Mouse (Mus musculus) thymus, adult 2 months (tissue): ENCODE data around the gene Dram1. TPM values are rescaled to one million over a fixed set of nuclear protein-coding genes. Genes with fewer than 3 reads are reported as not detected.

Source experiments
- DNase-seq: peaks from one replicate; pipeline ENCODE4 v3.0.0; 2021
- H3K27ac ChIP-seq: fragments of 200-500 bp; 2 replicates; pipeline ENCODE4 v1.5.1; 2012; ENCODE audit warnings: low read length, control low read depth; ENCODE audit not compliant: control insufficient read depth, insufficient read depth
- H3K27me3 ChIP-seq: fragments of 200-500 bp; 2 replicates; pipeline ENCODE4 v1.6.1; 2012; ENCODE audit warnings: mild to moderate bottlenecking, low read length, moderate library complexity, mixed read lengths; ENCODE audit not compliant: control insufficient read depth, insufficient read depth
- H3K36me3 ChIP-seq: fragments of 200-500 bp; 2 replicates; pipeline ENCODE4 v1.6.1; 2012; ENCODE audit warnings: mild to moderate bottlenecking, low read length, moderate library complexity; ENCODE audit not compliant: control insufficient read depth, insufficient read depth
- H3K4me1 ChIP-seq: fragments of 200-500 bp; replicated peaks from 2 replicates; pipeline ENCODE4 v1.6.1; 2012; ENCODE audit warnings: low read length; ENCODE audit not compliant: control insufficient read depth, insufficient read depth
- H3K4me3 ChIP-seq: fragments of 200-500 bp; 2 replicates; pipeline ENCODE4 v1.5.1; 2012; ENCODE audit warnings: mild to moderate bottlenecking, low read length, control low read depth, moderate library complexity; ENCODE audit not compliant: control insufficient read depth, insufficient read depth
- CTCF ChIP-seq: fragments of 200-500 bp; IDR thresholded peaks from 2 replicates; pipeline ENCODE4 v1.5.1; 2012; ENCODE audit warnings: mild to moderate bottlenecking, control low read depth, low read length, moderate library complexity, borderline replicate concordance; ENCODE audit not compliant: control insufficient read depth, poor library complexity, insufficient read depth; ENCODE audit errors: extremely low read depth
- POLR2A ChIP-seq: fragments of 200-500 bp; IDR thresholded peaks from 2 replicates; pipeline ENCODE4 v1.6.1; 2012; ENCODE audit warnings: mild to moderate bottlenecking, low read length, control low read depth, moderate library complexity; ENCODE audit not compliant: control insufficient read depth, poor library complexity, insufficient read depth; ENCODE audit errors: extremely low read depth
- WGBS: fragments of 180-500 bp; shearing (Covaris S2); methylation state at CpG from one replicate; pipeline ENCODE4 v1.1.7; 2018; 5-methylcytosine and 5-hydroxymethylcytosine counted together
- polyA plus RNA-seq: library from polyadenylated mRNA; depleted of rRNA; stranded (reverse); fragments of >200 nt; gene quantifications from 2 replicates; pipeline ENCODE4 v1.2.3, GENCODE M21; 2012

Gene Dram1
- polyA plus RNA-seq, 1 experiment: 24.9 TPM

- H3K27me3 ChIP-seq: no peaks in the 10 kb centered on the region
- no peak for DNase-seq
- no peaks in the 10 kb centered on the region for H3K4me1 ChIP-seq
- no peaks in the 10 kb centered on the region for H3K36me3 ChIP-seq
- 17% methylated on average over 5 of the region's 5 CpGs for WGBS
- no peak for TF ChIP-seq POLR2A
- TF ChIP-seq CTCF: no peak
- H3K4me3 ChIP-seq: no peak overlapping the region
- H3K27ac ChIP-seq: no peak overlapping the region
Measured at GRCm38 (mm10) chr10:88330695-88331094, 48.2 kb downstream of the Dram1 start.

- Histone ChIP-seq H3K27ac (no peak overlapping the region), H3K36me3 (no peaks in the 10 kb centered on the region), H3K4me1 (no peaks in the 10 kb centered on the region), H3K27me3 (no peaks in the 10 kb centered on the region), H3K4me3 (no peak overlapping the region)
- WGBS: 82% methylated on average over 4 of the region's 4 CpGs
- DNase-seq: no peak
- TF ChIP-seq CTCF: no peak
- no peak for TF ChIP-seq POLR2A
Measured at GRCm38 (mm10) chr10:88328056-88328450, 50.8 kb downstream of the Dram1 start.

DNA sequence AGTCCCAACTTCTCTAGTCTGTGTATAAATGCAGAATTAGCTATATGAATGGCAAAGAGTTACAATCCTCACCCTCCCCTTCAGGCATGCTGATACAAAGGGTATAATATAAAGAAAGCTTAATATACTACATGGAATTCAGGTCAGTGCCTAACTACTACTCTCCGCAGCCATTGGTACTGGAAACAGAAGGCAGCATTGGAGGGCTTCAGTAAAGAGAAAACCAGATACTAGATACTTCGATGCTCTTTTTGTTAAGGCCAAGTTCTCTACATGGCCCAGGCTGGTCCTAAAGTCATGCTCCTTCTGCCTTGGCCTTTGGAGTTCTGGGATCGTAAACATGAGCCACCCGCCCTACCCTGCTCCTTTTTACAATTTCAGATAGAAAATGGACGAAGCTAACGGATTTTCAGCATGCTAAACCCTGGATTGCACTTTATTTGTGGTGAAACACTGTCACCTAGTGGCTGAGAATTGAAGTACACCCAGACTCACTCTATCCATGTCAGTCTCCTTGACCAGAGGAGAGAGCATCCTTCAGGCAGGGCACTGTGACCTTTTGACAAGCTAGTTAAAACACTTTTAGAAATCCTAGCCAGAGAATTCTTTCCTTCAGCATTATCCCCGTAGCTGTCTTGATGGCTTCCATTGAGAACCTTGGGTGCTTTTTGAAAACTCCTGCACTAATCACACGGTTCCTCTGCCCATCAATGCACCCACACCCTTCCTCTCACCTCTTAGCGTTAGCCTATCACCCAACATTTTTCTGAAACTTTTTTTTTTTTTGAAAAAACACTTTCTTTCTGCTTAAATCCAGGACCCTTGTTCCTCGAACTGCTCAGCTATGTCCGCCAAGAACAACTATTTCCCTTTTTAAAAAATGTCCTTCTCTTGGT lies 51.5 kb downstream of the Dram1 start:
- Histone ChIP-seq H3K4me3 (no peak overlapping the region), H3K27me3 (no peaks in the 10 kb centered on the region), H3K27ac (no peak overlapping the region), H3K4me1 (no peaks in the 10 kb centered on the region), H3K36me3 (no peaks in the 10 kb centered on the region)
- WGBS: 53% methylated on average over 11 of the region's 11 CpGs
- TF ChIP-seq CTCF: no peak
- TF ChIP-seq POLR2A: no peak
- peak; percentile 67 for DNase-seq

DNA sequence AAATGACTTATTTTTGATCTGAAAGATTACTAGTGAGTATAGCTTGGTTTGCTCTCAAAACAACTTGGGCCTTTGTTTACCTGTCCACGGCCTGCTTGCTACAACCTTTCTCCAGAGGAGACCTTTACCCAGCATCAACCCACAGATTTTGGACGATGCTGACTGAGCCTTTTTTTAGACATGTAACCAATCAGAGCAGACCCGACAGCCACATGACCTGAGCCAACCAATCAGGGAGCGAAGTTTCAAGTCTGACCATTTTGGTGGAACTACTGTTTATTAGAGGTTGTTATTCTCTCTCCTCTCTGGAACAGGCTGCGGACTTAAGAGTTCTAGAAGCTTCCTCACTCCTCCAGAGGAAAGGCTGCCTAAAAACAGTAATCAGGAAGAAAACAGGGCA lies 57.1 kb downstream of the Dram1 start:
- WGBS: 92% methylated on average over 5 of the region's 5 CpGs
- no peaks in the 10 kb centered on the region for H3K27me3 ChIP-seq
- TF ChIP-seq POLR2A (no peak), CTCF (no peak)
- H3K36me3 ChIP-seq: no peaks in the 10 kb centered on the region
- H3K27ac ChIP-seq: no peak overlapping the region
- DNase-seq: no peak
- no peaks in the 10 kb centered on the region for H3K4me1 ChIP-seq
- no peak overlapping the region for H3K4me3 ChIP-seq

DNA sequence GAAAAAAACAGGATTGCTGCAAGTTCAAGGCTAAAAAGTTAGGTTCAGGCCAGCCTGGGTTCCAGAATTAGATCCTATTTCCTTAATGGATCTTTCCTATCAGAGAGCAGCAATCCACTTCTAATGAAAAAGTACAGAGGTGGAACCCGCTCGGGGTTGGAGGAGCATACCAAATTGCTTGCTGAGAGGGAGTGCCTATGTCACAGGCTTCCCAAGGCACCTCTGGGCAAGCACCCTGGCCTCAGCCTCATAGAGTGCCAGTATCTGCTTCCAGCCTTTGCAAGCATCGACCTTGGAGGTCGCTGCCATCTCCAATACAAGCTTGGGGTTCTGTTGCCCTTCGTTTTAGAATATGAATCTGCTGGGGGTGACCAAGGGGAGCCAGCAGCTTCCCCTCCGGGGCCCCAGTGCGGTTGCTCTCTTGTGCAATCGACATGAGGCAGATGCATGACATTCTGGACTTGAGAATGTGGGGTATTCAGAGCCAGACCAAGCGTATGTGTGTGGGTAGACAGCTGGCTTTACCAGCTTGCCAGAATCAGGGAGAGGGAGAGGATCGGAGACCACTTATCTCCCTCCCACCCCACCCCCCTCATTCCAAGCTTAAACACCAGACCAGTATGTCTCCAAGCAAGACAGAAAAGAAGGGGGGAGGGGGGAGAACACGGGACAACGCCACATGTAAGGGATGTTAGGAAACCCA lies 58.0 kb downstream of the Dram1 start:
- H3K4me3 ChIP-seq: no peak overlapping the region
- no peaks in the 10 kb centered on the region for H3K36me3 ChIP-seq
- 72% methylated on average over 12 of the region's 12 CpGs for WGBS
- DNase-seq: no peak
- H3K27me3 ChIP-seq: no peaks in the 10 kb centered on the region
- H3K4me1 ChIP-seq: no peaks in the 10 kb centered on the region
- no peak overlapping the region for H3K27ac ChIP-seq
- no peak for TF ChIP-seq CTCF
- no peak for TF ChIP-seq POLR2A

- Histone ChIP-seq H3K4me1 (no peaks in the 10 kb centered on the region), H3K36me3 (no peaks in the 10 kb centered on the region), H3K27me3 (no peaks in the 10 kb centered on the region), H3K4me3 (no peak overlapping the region), H3K27ac (no peak overlapping the region)
- 92% methylated on average over 4 of the region's 4 CpGs for WGBS
- no peak for DNase-seq
- TF ChIP-seq POLR2A: no peak
- TF ChIP-seq CTCF: no peak
Measured at GRCm38 (mm10) chr10:88318179-88318578, 60.7 kb downstream of the Dram1 start.
